Mouse (Mus musculus) kidney, postnatal 25 days (tissue): ENCODE measurements around the gene Brd2.

ENCODE experiments used
- DNase-seq, 2 experiments: peaks; one replicate each; pipeline ENCODE4 v3.0.0; 2021; ENCODE audit warnings: mixed read lengths in 2 of 2

The Brd2 gene

DNA sequence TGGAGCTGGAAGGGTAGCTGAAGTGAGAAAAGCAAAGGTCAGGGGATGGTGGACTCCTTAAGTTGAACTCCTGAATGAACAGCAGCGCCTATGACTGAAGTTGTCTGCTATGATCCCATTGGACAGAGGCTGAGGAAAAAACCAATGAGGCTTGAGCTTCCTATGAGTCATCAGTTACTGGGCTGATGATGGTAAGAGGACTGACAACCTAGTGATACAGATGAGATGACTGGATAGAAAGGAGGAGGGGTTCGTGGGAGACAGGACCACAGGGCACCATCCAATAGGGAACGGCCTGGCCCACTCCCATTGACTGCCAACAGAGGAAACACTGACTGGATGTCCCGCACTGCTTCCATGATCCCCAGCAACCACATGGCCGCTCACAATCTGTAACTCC lies 42.8 kb downstream of the Brd2 start:
- DNase-seq = peak in 1 of 2 experiments; percentile 12

GRCm38 (mm10) chr17:34079002-34079401 lies 43.4 kb downstream of the Brd2 start:
- DNase-seq = no peak

DNA sequence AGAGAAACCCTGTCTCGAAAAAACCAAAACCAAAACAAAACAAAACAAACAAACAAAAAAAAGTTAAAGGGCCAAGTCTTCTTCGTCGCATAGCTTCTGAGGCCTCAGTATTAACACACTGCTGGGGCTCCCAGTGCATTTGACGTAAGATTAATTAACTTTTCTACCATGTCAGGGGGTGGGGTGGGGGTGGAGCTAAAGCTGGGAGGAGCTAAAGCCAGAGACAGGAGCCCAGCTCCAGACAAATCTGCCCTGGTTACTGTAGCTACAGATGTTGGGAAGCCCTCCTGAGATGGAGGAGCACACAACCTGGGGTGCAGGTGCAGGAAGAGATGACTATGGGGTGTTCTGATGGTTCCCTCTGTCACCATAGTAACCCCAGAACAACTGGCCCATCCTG lies 44.3 kb downstream of the Brd2 start:
- DNase-seq = no peak

GRCm38 (mm10) chr17:34077549-34077948 lies 44.9 kb downstream of the Brd2 start:
- DNase-seq = peak; percentile 74 to 89

GRCm38 (mm10) chr17:34075271-34075670 lies 47.2 kb downstream of the Brd2 start:
- peak; percentile 68 to 93 for DNase-seq

GRCm38 (mm10) chr17:34072091-34072490 lies 50.3 kb downstream of the Brd2 start:
- no peak for DNase-seq

GRCm38 (mm10) chr17:34068864-34069263 lies 53.6 kb downstream of the Brd2 start:
- DNase-seq = no peak
